Mouse (Mus musculus) ES-E14 (cell line): ENCODE data around the gene Dclre1b. TPM values are rescaled to one million over a fixed set of nuclear protein-coding genes. Genes with fewer than 3 reads are reported as not detected.

Experiments used
- DNase-seq: peaks from one replicate; pipeline ENCODE4 v3.0.0-alpha.2; 2013; ENCODE audit warnings: low read depth, low spot score
- H3K27ac ChIP-seq: 2 replicates; pipeline ENCODE4 v1.5.1; 2012; ENCODE audit warnings: low read depth, mild to moderate bottlenecking, low read length, moderate library complexity, mixed read lengths; ENCODE audit not compliant: poor library complexity, insufficient read depth, severe bottlenecking
- H3K36me3 ChIP-seq: 2 replicates; pipeline ENCODE4 v1.6.1; 2012; ENCODE audit warnings: mild to moderate bottlenecking, low read length, moderate library complexity, mixed read lengths; ENCODE audit not compliant: control insufficient read depth, poor library complexity, insufficient read depth, severe bottlenecking
- H3K4me1 ChIP-seq, 2 experiments: fragments of 150-350 bp in 1 of 2; sonication (generic) in 1 of 2; 2 replicates each; pipeline ENCODE4 v1.6.1; 2012; ENCODE audit warnings: low read length in 2 of 2, mild to moderate bottlenecking in 1 of 2, mixed read lengths in 1 of 2; ENCODE audit not compliant: control insufficient read depth in 2 of 2, insufficient read depth in 2 of 2, poor library complexity in 1 of 2
- H3K4me3 ChIP-seq, 2 experiments: fragments of 150-350 bp in 1 of 2; sonication (generic) in 1 of 2; 2 replicates each; pipeline ENCODE4 v1.5.1; 2012; ENCODE audit warnings: low read length in 2 of 2, low read depth in 1 of 2, mild to moderate bottlenecking in 1 of 2, mixed read lengths in 1 of 2; ENCODE audit not compliant: insufficient read depth in 1 of 2, poor library complexity in 1 of 2, severe bottlenecking in 1 of 2
- H3K9ac ChIP-seq: 2 replicates; pipeline ENCODE4 v1.6.1; 2012; ENCODE audit warnings: low read depth, mild to moderate bottlenecking, low read length, mixed read lengths; ENCODE audit not compliant: poor library complexity, insufficient read depth, severe bottlenecking
- H3K9me3 ChIP-seq: fragments of 150-350 bp; sonication (generic); 2 replicates; pipeline ENCODE4 v1.6.1; 2012; ENCODE audit warnings: low read depth, mild to moderate bottlenecking, low read length; ENCODE audit not compliant: control insufficient read depth, insufficient read depth
- CHD2 ChIP-seq: IDR thresholded peaks from 2 replicates; pipeline ENCODE4 v1.6.1; 2014; ENCODE audit warnings: mild to moderate bottlenecking, low read depth, low read length, inconsistent platforms
- HCFC1 ChIP-seq: IDR thresholded peaks from 2 replicates; pipeline ENCODE4 v1.6.1; 2012; ENCODE audit warnings: low read length, inconsistent platforms, borderline replicate concordance; ENCODE audit not compliant: insufficient read depth
- MAFK ChIP-seq: IDR thresholded peaks from 2 replicates; pipeline ENCODE4 v1.6.1; 2014; ENCODE audit warnings: mild to moderate bottlenecking, low read depth, low read length, inconsistent platforms; ENCODE audit not compliant: insufficient read depth
- ZC3H11A ChIP-seq: IDR thresholded peaks from 2 replicates; pipeline ENCODE4 v1.6.1; 2012; ENCODE audit warnings: low read depth, mild to moderate bottlenecking, inconsistent platforms, low read length, borderline replicate concordance
- ZNF384 ChIP-seq: IDR thresholded peaks from 2 replicates; pipeline ENCODE4 v1.6.1; 2012; ENCODE audit warnings: low read depth, low read length, inconsistent platforms
- in situ Hi-C, 2 experiments: fragments of 600-800 bp; cut with MboI; formaldehyde crosslinking; loops; one replicate each; pipeline ENCODE4 v1.15.1; 2025; ENCODE audit warnings: low sequenced_read_pairs in 2 of 2, inconsistent platforms in 1 of 2; ENCODE audit not compliant: unreplicated experiment in 2 of 2
- total RNA-seq: library from RNA; depleted of rRNA; stranded (reverse); fragments of 300-350 nt; gene quantifications from 2 replicates; pipeline ENCODE4 v1.2.3, GENCODE M21; 2012

Gene Dclre1b
- total RNA-seq, 1 experiment: 8.2 TPM

DNA sequence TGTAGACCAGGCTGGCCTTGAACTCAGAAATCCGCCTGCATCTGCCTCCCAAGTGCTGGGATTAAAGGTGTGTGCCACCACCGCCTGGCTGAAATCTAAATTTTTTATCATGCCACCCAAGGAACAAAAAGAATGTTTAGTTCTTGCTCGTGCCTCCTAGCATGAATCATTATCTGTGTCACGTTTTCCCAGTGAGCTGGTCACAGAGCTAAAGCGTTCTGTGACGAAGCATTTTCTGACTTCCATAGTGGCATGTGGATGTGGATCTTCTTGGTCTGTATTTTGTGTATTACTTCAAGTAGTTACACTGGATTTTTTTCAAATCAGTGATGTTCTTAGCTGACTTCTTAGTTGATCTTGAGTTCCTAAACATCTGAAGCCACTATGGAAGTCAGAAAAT is 1.7 kb upstream of the Dclre1b start:
- in situ Hi-C loops: no loop called here
- no peaks in the 10 kb centered on the region for H3K36me3 ChIP-seq
- no peak overlapping the region for H3K9ac ChIP-seq
- H3K9me3 ChIP-seq: no peaks in the 10 kb centered on the region
- H3K4me3 ChIP-seq: no peak overlapping the region
- no peak for DNase-seq
- TF ChIP-seq ZC3H11A (no peak), MAFK (no peak), CHD2 (no peak), ZNF384 (no peak), HCFC1 (no peak)
- H3K4me1 ChIP-seq: no peaks in the 10 kb centered on the region; a peak in 1 of 4 replicates
- H3K27ac ChIP-seq: no peak overlapping the region

DNA sequence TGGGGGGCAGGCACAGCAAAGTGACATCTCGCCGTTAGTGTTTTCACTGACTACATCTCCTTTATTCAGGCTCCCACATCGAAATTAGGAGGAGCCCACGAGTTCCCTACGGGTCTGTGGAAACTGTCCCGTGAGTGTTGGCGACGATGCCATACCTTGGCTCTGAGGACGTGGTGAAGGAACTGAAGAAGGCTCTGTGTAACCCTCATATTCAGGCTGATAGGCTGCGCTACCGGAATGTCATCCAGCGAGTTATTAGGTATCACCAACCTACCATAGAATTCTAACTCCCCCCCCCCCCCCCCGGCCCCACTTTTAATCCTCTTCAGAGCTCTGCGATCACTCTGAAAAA is 531 bp upstream of the Dclre1b start:
- H3K27ac ChIP-seq: peak overlapping the region; percentile 37; the same call in 1 of the 2 replicates

DNA sequence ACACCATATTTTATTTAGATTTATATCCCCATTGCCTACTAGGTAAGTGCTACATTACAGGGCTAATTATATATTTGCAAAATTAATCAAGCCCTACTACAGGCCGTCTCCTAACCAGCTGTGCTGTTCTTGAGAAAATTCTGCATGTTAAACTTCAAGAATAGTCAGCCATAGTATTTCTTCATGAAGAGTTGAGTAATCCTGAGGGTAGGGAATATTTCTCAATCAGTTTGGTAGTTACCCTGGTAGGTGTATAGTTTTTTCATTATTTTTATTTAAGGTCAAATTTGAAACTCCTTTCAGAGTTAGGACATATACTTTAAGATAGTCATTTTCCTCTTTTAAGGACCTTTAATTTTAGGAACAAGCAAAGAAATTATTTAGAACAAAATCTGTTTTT is 3.6 kb downstream of the Dclre1b start:
- H3K27ac ChIP-seq: no peak overlapping the region
- H3K4me1 ChIP-seq: no peaks in the 10 kb centered on the region; a peak in 1 of 4 replicates
- DNase-seq: no peak
- in situ Hi-C loops: no loop called here
- H3K36me3 ChIP-seq: peaks cover 9% of the 10 kb centered on the region
- TF ChIP-seq ZC3H11A: no peak
- TF ChIP-seq MAFK: no peak
- TF ChIP-seq ZNF384: no peak
- TF ChIP-seq CHD2: no peak
- TF ChIP-seq HCFC1: no peak
- no peak overlapping the region for H3K4me3 ChIP-seq
- no peak overlapping the region for H3K9ac ChIP-seq
- no peaks in the 10 kb centered on the region for H3K9me3 ChIP-seq

More for the DNA sequence above, 531 bp upstream of the Dclre1b start:
- H3K9ac ChIP-seq: peak overlapping the region; percentile 80
- TF ChIP-seq CHD2 (no peak), ZNF384 (no peak), ZC3H11A (no peak), MAFK (no peak), HCFC1 (no peak)
- no peaks in the 10 kb centered on the region for H3K36me3 ChIP-seq
- H3K4me1 ChIP-seq: no peaks in the 10 kb centered on the region; a peak in 1 of 4 replicates
- H3K4me3 ChIP-seq: peak overlapping the region; percentile 77 to 91
- in situ Hi-C loops: no loop called here
- H3K9me3 ChIP-seq: no peaks in the 10 kb centered on the region
- no peak for DNase-seq

DNA sequence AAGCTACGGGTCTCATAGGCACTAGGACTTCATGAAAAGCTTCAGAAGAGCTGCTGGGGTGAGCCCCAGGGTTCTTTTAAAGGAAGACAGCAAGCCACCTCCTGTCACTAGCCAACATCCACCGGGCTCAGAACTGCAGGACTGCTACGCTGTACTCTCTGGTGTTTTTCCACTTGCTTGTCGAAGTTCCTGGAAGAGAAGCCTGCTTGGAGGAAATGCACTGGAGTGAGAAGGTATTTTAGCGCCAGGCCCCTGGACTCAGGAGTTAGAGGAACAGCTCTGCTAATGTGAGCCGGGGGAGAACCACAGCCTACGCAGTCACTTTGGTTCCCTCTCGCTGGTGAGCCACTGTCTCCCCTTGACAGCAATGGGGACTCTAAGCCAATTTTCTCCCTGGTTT is 6.4 kb downstream of the Dclre1b start:
- Histone ChIP-seq H3K36me3 (peaks cover 9% of the 10 kb centered on the region), H3K9me3 (no peaks in the 10 kb centered on the region), H3K4me3 (no peak overlapping the region), H3K27ac (no peak overlapping the region), H3K9ac (no peak overlapping the region), H3K4me1 (no peaks in the 10 kb centered on the region)
- no peak for DNase-seq
- in situ Hi-C loops: no loop called here
- TF ChIP-seq ZNF384 (no peak), MAFK (no peak), HCFC1 (no peak), CHD2 (no peak), ZC3H11A (no peak)
